Mouse (Mus musculus) olfactory bulb, adult 2 months (tissue): ENCODE measurements around the gene St6galnac1.

Experiments
- CTCF ChIP-seq: fragments of 200-500 bp; IDR thresholded peaks from 2 replicates; pipeline ENCODE4 v1.5.1; 2012; ENCODE audit warnings: low read depth, mild to moderate bottlenecking, low read length, moderate library complexity; ENCODE audit not compliant: insufficient read depth
- POLR2A ChIP-seq: fragments of 200-500 bp; IDR thresholded peaks from 2 replicates; pipeline ENCODE4 v1.6.1; 2012; ENCODE audit warnings: mild to moderate bottlenecking, low read depth, low read length, moderate library complexity; ENCODE audit not compliant: insufficient read depth

DNA sequence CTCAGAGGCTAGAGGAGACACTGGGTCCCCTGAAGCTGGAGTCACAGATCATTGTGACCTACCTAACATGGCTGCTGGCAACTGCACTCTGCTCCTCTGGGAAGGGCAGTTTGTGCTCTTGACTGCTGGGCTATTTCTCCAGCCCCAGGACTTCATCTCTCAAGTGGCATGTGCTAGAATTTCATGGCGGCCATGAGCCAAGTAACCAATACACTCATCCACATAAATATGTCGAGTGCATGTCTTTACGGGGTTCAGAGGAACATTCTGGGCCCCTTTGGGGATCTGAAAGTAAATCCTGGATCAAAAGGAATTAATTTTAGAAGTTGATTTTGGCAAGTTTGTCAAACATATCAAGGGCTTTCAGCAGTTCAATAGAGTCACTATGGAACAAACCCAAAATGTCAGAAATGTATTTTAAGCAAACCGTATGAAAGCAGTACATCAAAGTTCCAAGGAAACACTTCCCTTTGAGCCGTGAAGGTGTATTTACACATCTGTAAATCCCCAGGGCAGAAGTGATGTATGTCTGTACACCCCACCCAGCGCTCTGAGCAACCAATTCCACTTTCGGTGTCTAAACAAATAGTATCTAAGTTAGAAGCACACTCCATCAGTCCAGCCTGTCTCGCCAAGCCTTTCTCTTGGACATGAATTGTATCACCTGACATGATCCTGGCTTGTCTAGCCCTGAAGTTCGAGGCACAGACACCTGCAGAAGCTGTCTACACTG lies 45.9 kb downstream of the St6galnac1 start:
- TF ChIP-seq CTCF (no peak), POLR2A (no peak)
